Mouse (Mus musculus): ENCODE data around the gene Paqr8. TPM values are rescaled to one million over a fixed set of nuclear protein-coding genes. Genes with fewer than 3 reads are reported as not detected.

Paqr8 gene
- total and polyA plus RNA-seq, 3 experiments = 0.46 to 1.8 TPM; not detected in 1

GRCm38 (mm10) chr1:20917496-20918050 lies 27.2 kb downstream of the Paqr8 start:
- H3K27me3 ChIP-seq (ENCODE audit: control insufficient read depth in 1 of 2, insufficient read depth in 2 of 2, low read length in 2 of 2) = no peaks in the 10 kb centered on the region
- DNase-seq (ENCODE audit: low read depth, low spot score) = no peak
- peaks cover 0 to 2% of the 10 kb centered on the region in 2 experiments; a peak in 1 of 4 replicates for H3K4me1 ChIP-seq (ENCODE audit: control insufficient read depth in 1 of 2, insufficient read depth in 2 of 2, low read length in 2 of 2)
- H3K4me3 ChIP-seq (ENCODE audit: control insufficient read depth in 1 of 2, insufficient read depth in 1 of 2, low read depth in 2 of 2, low read length in 2 of 2) = no peak overlapping the region
- H3K36me3 ChIP-seq (ENCODE audit: control insufficient read depth in 1 of 2, insufficient read depth in 2 of 2, low read length in 2 of 2) = peaks cover 0 to 5% of the 10 kb centered on the region in 2 experiments; a peak in 1 of 4 replicates
- H3K9me3 ChIP-seq (replicated peaks; ENCODE audit: insufficient read depth, low read length) = no peaks in the 10 kb centered on the region
- no peaks in the 10 kb centered on the region for H3K79me2 ChIP-seq (ENCODE audit: control insufficient read depth, insufficient read depth, low read length, poor library complexity)
- no peak overlapping the region for H3K9ac ChIP-seq (ENCODE audit: control insufficient read depth, low read depth, low read length, poor library complexity, severe bottlenecking)
- no peak overlapping the region for H3K27ac ChIP-seq (ENCODE audit: control insufficient read depth, low read depth, low read length)
- TF ChIP-seq ZC3H11A (IDR thresholded peaks at IDR 0.05; ENCODE audit: low read depth, low read length) (no peak), SIN3A (IDR thresholded peaks at IDR 0.05; ENCODE audit: low read length) (no peak), ZNF384 (IDR thresholded peaks at IDR 0.05; ENCODE audit: low read depth, low read length) (no peak), UBTF (IDR thresholded peaks at IDR 0.05; ENCODE audit: borderline replicate concordance, insufficient read depth, low read depth, low read length) (no peak), CTCF (IDR thresholded peaks at IDR 0.05 in 2 of 3, conservative IDR thresholded peaks at IDR 0.05 in 1 of 3; ENCODE audit: control insufficient read depth in 1 of 3, insufficient read depth in 1 of 3, low read depth in 2 of 3, low read length in 3 of 3, poor library complexity in 1 of 3, severe bottlenecking in 1 of 3) (no peak), JUND (IDR thresholded peaks at IDR 0.05; ENCODE audit: low read depth, low read length) (no peak), SMC3 (IDR thresholded peaks at IDR 0.05; ENCODE audit: low read depth, low read length) (no peak), MYB (IDR thresholded peaks at IDR 0.05; ENCODE audit: low read depth, low read length) (no peak), RAD21 (IDR thresholded peaks at IDR 0.05; ENCODE audit: low read depth, low read length) (no peak), EP300 (IDR thresholded peaks at IDR 0.05; ENCODE audit: low read depth in 1 of 2, low read length in 2 of 2) (no peak), RCOR1 (IDR thresholded peaks at IDR 0.05; ENCODE audit: low read depth, low read length) (no peak), GABPA (IDR thresholded peaks at IDR 0.05; ENCODE audit: low read depth, low read length) (no peak), MYC (IDR thresholded peaks at IDR 0.05; ENCODE audit: low read depth, low read length) (no peak), ELF1 (IDR thresholded peaks at IDR 0.05; ENCODE audit: low read depth, low read length) (no peak), TCF12 (IDR thresholded peaks at IDR 0.05; ENCODE audit: low read depth, low read length) (no peak), POLR2AphosphoS2 (IDR thresholded peaks at IDR 0.05; ENCODE audit: low read length) (no peak), MAZ (IDR thresholded peaks at IDR 0.05; ENCODE audit: low read depth, low read length) (no peak), POLR2AphosphoS5 (IDR thresholded peaks at IDR 0.05; ENCODE audit: borderline replicate concordance, low read depth, low read length) (no peak)

GRCm38 (mm10) chr1:20919728-20920127 lies 29.3 kb downstream of the Paqr8 start:
- DNase-seq (ENCODE audit: low read depth, low spot score) = no peak
- no peaks in the 10 kb centered on the region for H3K79me2 ChIP-seq (ENCODE audit: control insufficient read depth, insufficient read depth, low read length, poor library complexity)
- no peaks in the 10 kb centered on the region for H3K36me3 ChIP-seq (ENCODE audit: control insufficient read depth in 1 of 2, insufficient read depth in 2 of 2, low read length in 2 of 2)
- H3K9ac ChIP-seq (ENCODE audit: control insufficient read depth, low read depth, low read length, poor library complexity, severe bottlenecking) = no peak overlapping the region
- H3K4me3 ChIP-seq (ENCODE audit: control insufficient read depth in 1 of 2, insufficient read depth in 1 of 2, low read depth in 2 of 2, low read length in 2 of 2) = no peak overlapping the region
- TF ChIP-seq CHD2 (IDR thresholded peaks at IDR 0.05; ENCODE audit: low read length) (no peak), RCOR1 (IDR thresholded peaks at IDR 0.05; ENCODE audit: low read depth, low read length) (no peak), ZNF384 (IDR thresholded peaks at IDR 0.05; ENCODE audit: low read depth, low read length) (no peak), KAT2A (conservative IDR thresholded peaks at IDR 0.05; ENCODE audit: low read depth, low read length) (no peak), ZMIZ1 (IDR thresholded peaks at IDR 0.05; ENCODE audit: low read depth, low read length) (no peak), USF1 (IDR thresholded peaks at IDR 0.05; ENCODE audit: low read depth, low read length) (no peak), ZC3H11A (IDR thresholded peaks at IDR 0.05; ENCODE audit: low read depth, low read length) (no peak), TAL1 (IDR thresholded peaks at IDR 0.05; ENCODE audit: low read length) (no peak), MXI1 (IDR thresholded peaks at IDR 0.05; ENCODE audit: low read depth, low read length) (no peak), HCFC1 (IDR thresholded peaks at IDR 0.05; ENCODE audit: low read depth, low read length) (no peak), JUND (IDR thresholded peaks at IDR 0.05; ENCODE audit: low read depth, low read length) (no peak), ZKSCAN1 (IDR thresholded peaks at IDR 0.05; ENCODE audit: low read depth, low read length) (no peak), NRF1 (IDR thresholded peaks at IDR 0.05; ENCODE audit: insufficient read depth, low read depth, low read length, poor library complexity, severe bottlenecking) (no peak), POLR2AphosphoS2 (IDR thresholded peaks at IDR 0.05; ENCODE audit: low read length) (no peak), GABPA (IDR thresholded peaks at IDR 0.05; ENCODE audit: low read depth, low read length) (no peak), TCF12 (IDR thresholded peaks at IDR 0.05; ENCODE audit: low read depth, low read length) (no peak), MAX (IDR thresholded peaks at IDR 0.05; ENCODE audit: low read length) (no peak), E2F4 (IDR thresholded peaks at IDR 0.05; ENCODE audit: borderline replicate concordance, low read depth, low read length) (no peak)
- no peak overlapping the region for H3K27ac ChIP-seq (ENCODE audit: control insufficient read depth, low read depth, low read length)
- no peaks in the 10 kb centered on the region for H3K9me3 ChIP-seq (replicated peaks; ENCODE audit: insufficient read depth, low read length)
- no peaks in the 10 kb centered on the region for H3K4me1 ChIP-seq (ENCODE audit: control insufficient read depth in 1 of 2, insufficient read depth in 2 of 2, low read length in 2 of 2)
- H3K27me3 ChIP-seq (ENCODE audit: control insufficient read depth in 1 of 2, insufficient read depth in 2 of 2, low read length in 2 of 2) = no peaks in the 10 kb centered on the region
